Mouse (Mus musculus) kidney, adult 18-20 months (tissue): Measurements from ENCODE around the gene Olfr1222.
"Not testable (repeated sequence)": the region's sequence is repeated elsewhere in the genome, so short reads cannot be mapped to it uniquely, and the experiment has no call there.

Experiments
- DNase-seq: peaks from one replicate; pipeline ENCODE4 v3.0.0; 2021

Olfr1222 gene

GRCm38 (mm10) chr2:89132954-89133353 lies at the start of gene Olfr1222:
Olfr1222 (minus strand) TSS chr2:89133054.
- no peak for DNase-seq

GRCm38 (mm10) chr2:89174569-89174968 lies 41.7 kb upstream of the Olfr1222 start, which contains the start of gene Olfr1225:
Olfr1225 (minus strand) TSS chr2:89174669.
- DNase-seq = no peak

- not testable (repeated sequence) for DNase-seq
Measured at GRCm38 (mm10) chr2:89164711-89165110, 31.9 kb upstream of the Olfr1222 start.

GRCm38 (mm10) chr2:89163991-89164390 lies 31.1 kb upstream of the Olfr1222 start, which contains the start of gene Olfr1224-ps1:
Olfr1224-ps1 (minus strand) TSS chr2:89164091.
- DNase-seq = not testable (repeated sequence)

- no peak for DNase-seq
Measured at GRCm38 (mm10) chr2:89151460-89151859, 18.6 kb upstream of the Olfr1222 start, which contains the start of gene Olfr1223. Olfr1223 (minus strand) TSS chr2:89151560.

- no peak for DNase-seq
Measured at GRCm38 (mm10) chr2:89117183-89117582, 15.7 kb downstream of the Olfr1222 start, which contains the start of gene Olfr1221. Olfr1221 (minus strand) TSS chr2:89117283.

- no peak for DNase-seq
Measured at GRCm38 (mm10) chr2:89106735-89107134, 26.1 kb downstream of the Olfr1222 start, which contains the start of gene Olfr1220. Olfr1220 (minus strand) TSS chr2:89106835.

- no peak for DNase-seq
Measured at GRCm38 (mm10) chr2:89105651-89106050, 27.2 kb downstream of the Olfr1222 start.

GRCm38 (mm10) chr2:89093848-89094247 lies 39.0 kb downstream of the Olfr1222 start:
- DNase-seq = no peak

- DNase-seq = no peak
Measured at GRCm38 (mm10) chr2:89083413-89083812, 49.4 kb downstream of the Olfr1222 start, which contains the start of gene Olfr1219. Olfr1219 (minus strand) TSS chr2:89083513.

- no peak for DNase-seq
Measured at GRCm38 (mm10) chr2:89081487-89081886, 51.4 kb downstream of the Olfr1222 start.
